Mouse (Mus musculus) heart, embryonic 12.5 days (tissue): Measurements from ENCODE around the gene Tbc1d13. TPM values are rescaled to one million over a fixed set of nuclear protein-coding genes. Genes with fewer than 3 reads are reported as not detected.
"Not testable (repeated sequence)": the region's sequence is repeated elsewhere in the genome, so short reads cannot be mapped to it uniquely, and the experiment has no call there.

Experiments used
- ATAC-seq: fragments of 200-750 bp; cut with Nextera tagmentation; 2 replicates; pipeline ENCODE4 v1.8.0; 2017; ENCODE audit warnings: moderate TSS enrichment, moderate library complexity; ENCODE audit not compliant: insufficient number of reproducible peaks, low FRiP score
- H3K27ac ChIP-seq: fragments of 300-500 bp; sonication (generic); 2 replicates; pipeline ENCODE4 v1.5.1; 2016; ENCODE audit warnings: mild to moderate bottlenecking, moderate library complexity; ENCODE audit not compliant: poor library complexity, severe bottlenecking
- H3K27me3 ChIP-seq: fragments of 300-500 bp; sonication (generic); replicated peaks from 2 replicates; pipeline ENCODE4 v1.6.1; 2016; ENCODE audit warnings: mild to moderate bottlenecking, moderate library complexity
- H3K36me3 ChIP-seq: fragments of 300-500 bp; sonication (generic); 2 replicates; pipeline ENCODE4 v1.6.1; 2016; ENCODE audit warnings: mild to moderate bottlenecking, moderate library complexity
- H3K4me1 ChIP-seq: fragments of 300-500 bp; sonication (generic); replicated peaks from 2 replicates; pipeline ENCODE4 v1.6.1; 2016; ENCODE audit warnings: mild to moderate bottlenecking
- H3K4me2 ChIP-seq: fragments of 300-500 bp; sonication (generic); 2 replicates; pipeline ENCODE4 v1.6.1; 2016; ENCODE audit warnings: mild to moderate bottlenecking, moderate library complexity
- H3K4me3 ChIP-seq: fragments of 300-500 bp; sonication (generic); 2 replicates; pipeline ENCODE4 v1.5.1; 2016; ENCODE audit warnings: mild to moderate bottlenecking
- H3K9ac ChIP-seq: fragments of 300-500 bp; sonication (generic); 2 replicates; pipeline ENCODE4 v1.6.1; 2016; ENCODE audit warnings: mild to moderate bottlenecking, moderate library complexity
- H3K9me3 ChIP-seq: fragments of 300-500 bp; sonication (generic); replicated peaks from 2 replicates; pipeline ENCODE4 v1.6.1; 2016; ENCODE audit warnings: mild to moderate bottlenecking, moderate library complexity
- WGBS: fragments of 180-500 bp; shearing (Covaris S2); methylation state at CpG from one replicate; pipeline ENCODE4 v1.1.7; 2016; 5-methylcytosine and 5-hydroxymethylcytosine counted together
- polyA plus RNA-seq: library from polyadenylated mRNA; unstranded; fragments of >200 nt; fragmentation: Nextera tagmentation; extraction: Ambion mirVana; gene quantifications from 2 replicates; pipeline ENCODE4 v1.2.1, GENCODE M21; 2016

Tbc1d13 gene
- polyA plus RNA-seq, 1 experiment from 2014 or later = 5.4 TPM

- Histone ChIP-seq H3K4me1 (peaks cover 19% of the 10 kb centered on the region), H3K4me2 (no peak overlapping the region), H3K4me3 (no peak overlapping the region), H3K9ac (no peak overlapping the region), H3K36me3 (no peaks in the 10 kb centered on the region), H3K27me3 (0 out of 2 replicates have a peak, but pooled peaks cover 2% of the 10 kb centered on the region), H3K9me3 (no peaks in the 10 kb centered on the region), H3K27ac (no peak overlapping the region)
- no peak for ATAC-seq
- WGBS = 78% methylated on average over 4 of the region's 4 CpGs
These were observed 3.4 kb upstream of the Tbc1d13 start for GRCm38 (mm10) chr2:30130156-30130555.

DNA sequence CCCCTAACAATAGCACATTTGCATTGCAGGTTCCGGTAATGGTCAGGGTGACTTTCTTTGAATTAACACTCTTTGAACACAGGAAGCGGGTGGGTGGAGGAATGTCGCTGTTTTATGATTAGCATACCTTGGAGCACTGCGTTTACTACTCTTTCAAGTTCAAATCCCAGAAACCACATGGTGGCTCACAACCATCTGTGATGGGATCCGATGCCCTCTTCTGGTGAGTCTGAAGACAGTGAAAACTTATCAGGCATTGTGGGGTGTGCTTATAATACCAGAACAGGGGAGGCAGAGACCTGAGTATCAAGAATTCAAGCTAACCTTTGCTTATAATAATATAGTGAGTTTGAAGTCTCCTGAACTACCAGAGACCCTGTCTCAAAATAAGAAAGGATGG, 2.3 kb upstream of the Tbc1d13 start:
- not testable (repeated sequence) for ATAC-seq, H3K9me3 ChIP-seq, H3K9ac ChIP-seq, H3K27me3 ChIP-seq, H3K4me2 ChIP-seq, H3K4me3 ChIP-seq, H3K27ac ChIP-seq
- Histone ChIP-seq H3K4me1 (peaks cover 22% of the 10 kb centered on the region), H3K36me3 (peaks cover 11% of the 10 kb centered on the region)
- 59% methylated on average over 5 of the region's 5 CpGs for WGBS

DNA sequence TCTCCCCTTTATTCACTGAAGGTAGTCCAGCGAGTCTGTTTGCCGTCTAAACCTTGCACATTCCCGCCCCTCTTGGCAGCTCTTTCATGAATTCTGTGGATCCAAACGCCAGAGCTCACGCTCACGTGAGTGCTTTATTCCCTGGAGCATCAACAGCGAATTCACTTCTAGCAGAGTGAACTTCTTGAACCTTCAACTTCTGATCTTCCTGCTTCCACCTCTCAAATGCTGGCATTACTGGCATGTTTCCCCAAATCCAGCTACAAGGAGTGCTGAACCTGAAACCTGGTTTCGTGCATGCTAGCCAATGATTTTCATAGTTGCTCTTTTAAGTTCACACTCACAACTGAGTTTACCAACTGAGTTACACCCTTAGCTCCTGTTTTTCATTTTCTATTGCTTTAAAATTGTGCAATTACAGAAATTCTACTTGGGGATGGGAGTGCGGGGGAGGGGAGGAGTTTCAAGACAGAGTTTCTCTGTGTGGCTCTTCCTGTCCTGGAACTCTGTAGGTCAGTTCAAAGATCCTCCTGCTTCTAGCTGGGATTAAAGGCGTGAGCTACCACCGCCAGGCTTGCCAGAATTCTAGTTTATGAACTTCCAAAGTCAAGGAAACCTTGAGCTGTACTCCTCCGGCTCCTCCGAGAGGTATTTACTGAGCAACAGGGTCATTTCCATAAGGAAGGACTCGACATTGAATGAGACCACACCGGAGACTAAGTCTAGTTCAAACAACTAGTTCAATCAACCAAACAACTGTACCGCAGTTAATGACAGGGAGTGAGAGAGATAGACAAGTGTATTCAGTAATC, 539 bp upstream of the Tbc1d13 start:
- Histone ChIP-seq H3K27me3 (0 out of 2 replicates have a peak, but pooled peaks cover 2% of the 10 kb centered on the region), H3K27ac (peak overlapping the region; percentile 83), H3K4me1 (peaks cover 22% of the 10 kb centered on the region), H3K4me3 (peak overlapping the region; percentile 92), H3K36me3 (peaks cover 28% of the 10 kb centered on the region), H3K9me3 (no peaks in the 10 kb centered on the region), H3K9ac (peak overlapping the region; percentile 91), H3K4me2 (peak overlapping the region; percentile 96)
- no peak; the same call in 1 of the 2 replicates for ATAC-seq
- 21% methylated on average over 16 of the region's 16 CpGs for WGBS

- peak overlapping the region; percentile 91 for H3K9ac ChIP-seq
- peak overlapping the region; percentile 82 for H3K27ac ChIP-seq
- no peaks in the 10 kb centered on the region for H3K9me3 ChIP-seq
- peaks cover 22% of the 10 kb centered on the region for H3K4me1 ChIP-seq
- peaks cover 35% of the 10 kb centered on the region for H3K36me3 ChIP-seq
- no peak for ATAC-seq
- H3K4me2 ChIP-seq = peak overlapping the region; percentile 96
- 0 out of 2 replicates have a peak, but pooled peaks cover 2% of the 10 kb centered on the region for H3K27me3 ChIP-seq
- peak overlapping the region; percentile 92 for H3K4me3 ChIP-seq
- WGBS = 29% methylated on average over 6 of the region's 6 CpGs
These were observed 799 bp downstream of the Tbc1d13 start for GRCm38 (mm10) chr2:30134378-30134711.

- ATAC-seq = no peak
- WGBS = 65% methylated on average over 10 of the region's 10 CpGs
- peak overlapping the region; percentile 92 for H3K4me3 ChIP-seq
- peak overlapping the region; percentile 91 for H3K9ac ChIP-seq
- no peaks in the 10 kb centered on the region for H3K9me3 ChIP-seq
- peaks cover 38% of the 10 kb centered on the region for H3K36me3 ChIP-seq
- peak overlapping the region; percentile 96 for H3K4me2 ChIP-seq
- 0 out of 2 replicates have a peak overlapping the region, but pooled peaks have one; percentile 82 for H3K27ac ChIP-seq
- peaks cover 22% of the 10 kb centered on the region for H3K4me1 ChIP-seq
- H3K27me3 ChIP-seq = no peaks in the 10 kb centered on the region
These were observed 1.5 kb downstream of the Tbc1d13 start for GRCm38 (mm10) chr2:30134928-30135620.

- 81% methylated on average over 10 of the region's 10 CpGs for WGBS
- Histone ChIP-seq H3K4me2 (no peak overlapping the region), H3K27ac (no peak overlapping the region), H3K36me3 (peaks cover 52% of the 10 kb centered on the region), H3K9ac (no peak overlapping the region), H3K27me3 (no peaks in the 10 kb centered on the region), H3K4me1 (peaks cover 22% of the 10 kb centered on the region), H3K4me3 (no peak overlapping the region), H3K9me3 (no peaks in the 10 kb centered on the region)
- no peak for ATAC-seq
These were observed 2.9 kb downstream of the Tbc1d13 start for GRCm38 (mm10) chr2:30136458-30136857.

DNA sequence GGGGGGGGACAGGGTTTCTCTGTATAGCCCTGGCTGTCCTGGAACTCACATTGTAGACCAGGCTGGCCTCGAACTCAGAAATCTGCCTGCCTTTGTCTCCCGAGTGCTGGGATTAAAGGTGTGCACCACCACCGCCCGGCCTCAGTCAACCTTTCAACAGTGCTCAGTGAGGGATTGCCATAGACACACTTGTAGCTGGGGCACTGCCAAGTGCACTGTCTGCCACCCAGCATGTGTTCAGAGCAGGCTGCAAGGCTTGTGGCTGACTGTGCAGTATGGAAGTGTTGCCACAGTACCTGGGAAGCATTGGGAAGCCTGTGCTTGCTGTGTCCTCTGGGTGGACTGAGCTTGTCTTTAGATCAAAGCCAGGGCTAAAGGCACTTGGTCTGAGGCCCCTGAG, 6.5 kb downstream of the Tbc1d13 start:
- H3K9me3 ChIP-seq, H3K27ac ChIP-seq, H3K4me2 ChIP-seq, H3K27me3 ChIP-seq, H3K9ac ChIP-seq, ATAC-seq, H3K4me3 ChIP-seq, H3K4me1 ChIP-seq: not testable (repeated sequence)
- WGBS = 89% methylated on average over 4 of the region's 4 CpGs
- peaks cover 85% of the 10 kb centered on the region for H3K36me3 ChIP-seq

DNA sequence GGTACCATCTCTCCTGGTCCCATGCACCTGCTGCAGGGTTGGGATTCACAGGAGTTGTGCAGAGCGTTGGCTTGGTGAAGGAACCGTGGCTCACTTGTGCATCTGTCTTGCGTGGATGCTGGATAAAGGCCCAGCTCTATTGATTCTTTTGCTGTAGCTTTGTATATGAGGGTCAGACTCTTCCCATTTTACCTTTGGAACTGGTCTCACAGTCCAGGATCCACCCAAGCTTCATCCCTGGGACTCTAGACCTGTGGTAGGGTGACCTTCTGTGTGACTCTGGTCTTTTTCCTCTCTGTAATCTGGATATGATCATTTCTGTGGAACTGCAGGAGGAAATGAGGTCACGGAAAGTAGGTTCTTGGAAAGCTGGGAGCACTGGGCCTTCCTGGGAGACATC, 10.9 kb downstream of the Tbc1d13 start:
- Histone ChIP-seq H3K9ac (no peak overlapping the region), H3K4me2 (no peak overlapping the region), H3K9me3 (no peaks in the 10 kb centered on the region), H3K27me3 (no peaks in the 10 kb centered on the region), H3K36me3 (peaks cover 89% of the 10 kb centered on the region), H3K27ac (no peak overlapping the region), H3K4me3 (no peak overlapping the region), H3K4me1 (no peaks in the 10 kb centered on the region)
- ATAC-seq = no peak
- 91% methylated on average over 4 of the region's 4 CpGs for WGBS

- Histone ChIP-seq H3K27ac (no peak overlapping the region), H3K36me3 (peaks cover 90% of the 10 kb centered on the region), H3K27me3 (no peaks in the 10 kb centered on the region), H3K4me1 (no peaks in the 10 kb centered on the region), H3K9me3 (no peaks in the 10 kb centered on the region), H3K4me2 (no peak overlapping the region), H3K9ac (no peak overlapping the region), H3K4me3 (no peak overlapping the region)
- 92% methylated on average over 4 of the region's 4 CpGs for WGBS
- no peak for ATAC-seq
These were observed 13.9 kb downstream of the Tbc1d13 start for GRCm38 (mm10) chr2:30147466-30147865.

GRCm38 (mm10) chr2:30151840-30152239, 18.3 kb downstream of the Tbc1d13 start:
- Histone ChIP-seq H3K9ac (no peak overlapping the region), H3K27me3 (no peaks in the 10 kb centered on the region), H3K36me3 (peaks cover 53% of the 10 kb centered on the region), H3K4me1 (no peaks in the 10 kb centered on the region), H3K4me3 (no peak overlapping the region), H3K27ac (no peak overlapping the region), H3K9me3 (no peaks in the 10 kb centered on the region), H3K4me2 (no peak overlapping the region)
- ATAC-seq = no peak
- WGBS = 85% methylated on average over 11 of the region's 11 CpGs

GRCm38 (mm10) chr2:30152616-30153015, 19.1 kb downstream of the Tbc1d13 start:
- 78% methylated on average over 8 of the region's 8 CpGs for WGBS
- Histone ChIP-seq H3K4me2 (no peak overlapping the region), H3K9ac (no peak overlapping the region), H3K9me3 (no peaks in the 10 kb centered on the region), H3K27ac (no peak overlapping the region), H3K4me1 (no peaks in the 10 kb centered on the region), H3K4me3 (no peak overlapping the region), H3K36me3 (peaks cover 45% of the 10 kb centered on the region), H3K27me3 (no peaks in the 10 kb centered on the region)
- no peak for ATAC-seq
